Mouse (Mus musculus) stomach, postnatal 0 days (tissue): ENCODE results near the gene Appl1.
"Not testable (repeated sequence)": the region's sequence is repeated elsewhere in the genome, so short reads cannot be mapped to it uniquely, and the experiment has no call there.

Source experiments
- CTCF ChIP-seq: IDR thresholded peaks from 2 replicates; pipeline ENCODE4 v1.5.1; 2016; ENCODE audit warnings: antibody characterized with exemption, low read depth, mild to moderate bottlenecking, moderate library complexity
- EP300 ChIP-seq: optimal IDR thresholded peaks from 2 replicates; pipeline ENCODE3; 2016; ENCODE audit warnings: antibody characterized with exemption

DNA sequence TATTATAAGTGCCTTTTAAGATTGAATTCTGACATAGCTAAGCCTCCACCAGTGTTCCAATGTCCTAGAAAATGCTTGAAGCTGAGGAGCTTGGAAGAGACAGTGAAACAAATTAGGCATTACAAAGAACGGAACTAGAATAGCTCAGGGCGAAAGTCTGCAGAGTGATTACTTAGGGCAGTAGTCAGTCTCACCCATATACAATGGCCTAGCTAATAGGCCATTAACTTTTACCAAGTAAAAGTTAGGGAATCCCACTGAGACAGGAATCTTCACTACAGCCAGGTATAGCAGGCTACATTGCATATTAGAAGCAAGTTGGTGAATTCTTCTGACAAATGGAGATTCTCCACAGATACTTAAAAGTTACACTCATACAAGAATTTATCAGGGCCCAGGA is 14.9 kb downstream of the Appl1 start:
- not testable (repeated sequence) for TF ChIP-seq CTCF, EP300
